Mouse (Mus musculus): Measurements from ENCODE around the gene Mex3a. TPM values are rescaled to one million over a fixed set of nuclear protein-coding genes. Genes with fewer than 3 reads are reported as not detected.

Mex3a gene
- polyA plus RNA-seq, 1 experiment from 2014 or later: 42.6 TPM

DNA sequence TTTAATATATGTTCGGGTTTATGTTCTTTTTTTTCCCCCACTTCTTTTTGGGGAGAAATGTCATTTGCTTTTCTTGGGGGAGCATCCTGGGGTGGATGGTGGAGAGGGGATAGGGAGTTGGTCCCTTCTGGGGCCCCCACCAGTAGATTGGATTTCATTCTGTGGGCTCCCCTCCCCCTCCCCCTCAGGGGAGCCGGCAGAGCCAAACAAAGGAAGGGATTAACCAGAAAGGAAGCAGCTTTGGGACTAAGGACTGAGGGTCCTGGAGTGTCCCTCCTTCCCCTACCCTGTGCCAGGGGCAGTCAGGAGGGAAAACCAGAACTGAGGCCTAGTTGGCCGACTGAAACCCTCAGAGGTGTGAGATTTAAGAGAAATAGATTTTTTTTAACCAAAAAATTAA lies 7.2 kb downstream of the Mex3a start:
- POLR2A ChIA-PET: interaction anchor here (1.8 kb wide), 1 partner anchor 8 kb away, joined by 6 read pairs; the partner anchor contains the start of gene Mex3a
- CTCF ChIA-PET: interaction anchor here (1.0 to 1.3 kb wide), 3 partner anchors 15 to 68 kb away, joined by 3 to 4 read pairs (median 4); no protein-coding TSS in a partner anchor
- no peak for ATAC-seq

GRCm38 (mm10) chr3:88540085-88540484 lies 7.9 kb downstream of the Mex3a start:
- ATAC-seq (no peak), DNase-seq (ENCODE audit: low read depth, low spot score) (no peak)
- no peak for TF ChIP-seq CTCF (IDR thresholded peaks at IDR 0.05)
- CTCF ChIA-PET: interaction anchor here (1.0 to 1.3 kb wide), 3 partner anchors 14 to 67 kb away, joined by 3 to 4 read pairs (median 4); no protein-coding TSS in a partner anchor
- POLR2A ChIA-PET: interaction anchor here (0.9 to 1.8 kb wide), 2 partner anchors 9 to 66 kb away, joined by 3 to 6 read pairs; partner anchors contain the start of gene Mex3a
- no peaks in the 10 kb centered on the region for H3K27me3 ChIP-seq
- in situ Hi-C loops (cut with MboI; ENCODE audit: low pct_unique_long_range_greater_than_20kb): loop anchor here (10.0 kb wide), 1 partner anchor 65 kb away; the partner anchor contains the start of gene Arhgef2

More for the DNA sequence above, 7.2 kb downstream of the Mex3a start:
- in situ Hi-C loops (cut with MboI; ENCODE audit: low pct_unique_long_range_greater_than_20kb): no loop called here
- H3K27me3 ChIP-seq: no peaks in the 10 kb centered on the region
- no peak for TF ChIP-seq CTCF (IDR thresholded peaks at IDR 0.05)
- no peak for DNase-seq (ENCODE audit: low read depth, low spot score)

DNA sequence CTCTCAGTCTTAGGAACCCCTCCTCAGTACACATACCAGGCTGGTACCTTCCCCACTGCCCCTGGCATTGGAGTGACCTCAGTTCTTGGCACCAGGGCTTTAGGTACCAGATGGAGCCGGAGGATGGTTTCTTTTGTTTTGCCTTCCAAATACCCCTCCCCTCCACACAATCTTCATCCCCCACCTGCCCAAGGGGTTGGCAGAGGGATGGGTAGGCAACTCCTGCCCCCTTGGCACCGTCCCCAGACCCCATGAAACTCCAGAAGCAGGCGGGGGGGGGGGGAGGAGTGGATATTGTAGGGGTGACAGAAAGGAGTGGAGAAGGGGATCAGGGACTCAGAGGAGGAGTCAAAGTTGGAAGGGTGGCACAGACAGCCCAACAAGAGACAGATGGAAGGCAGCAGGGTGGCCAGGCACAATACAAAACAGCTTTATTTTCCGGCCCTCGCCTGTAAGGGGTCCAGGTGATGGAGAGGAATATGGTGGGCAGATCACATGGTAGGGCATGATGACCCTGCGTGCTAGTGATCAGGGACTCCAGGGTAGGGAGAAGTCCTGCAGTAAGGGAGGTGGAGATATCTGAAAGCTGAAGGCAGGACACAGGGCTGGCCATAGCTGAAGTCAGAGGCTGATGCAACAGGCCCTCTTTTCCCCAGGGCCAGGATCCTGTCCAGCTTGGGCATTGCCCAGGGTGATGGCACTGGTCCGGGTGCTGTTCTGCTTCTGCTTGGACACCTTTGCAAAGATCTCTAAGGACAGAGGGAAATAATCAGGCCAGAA lies 9.6 kb downstream of the Mex3a start:
- H3K27me3 ChIP-seq: no peaks in the 10 kb centered on the region
- no peak for TF ChIP-seq CTCF (IDR thresholded peaks at IDR 0.05)
- POLR2A ChIA-PET: interaction anchor here (1.2 kb wide), 1 partner anchor 8 kb away, joined by 4 read pairs; no protein-coding TSS in a partner anchor
- DNase-seq (ENCODE audit: low read depth, low spot score) (no peak), ATAC-seq (no peak)
- in situ Hi-C loops (cut with MboI; ENCODE audit: low pct_unique_long_range_greater_than_20kb): loop anchor here (10.0 kb wide), 1 partner anchor 63 kb away; the partner anchor contains the start of gene Arhgef2
- CTCF ChIA-PET: interaction anchor here (1.0 to 1.4 kb wide), 2 partner anchors 12 to 51 kb away, joined by 3 to 4 read pairs; no protein-coding TSS in a partner anchor

- in situ Hi-C loops (cut with MboI; ENCODE audit: low pct_unique_long_range_greater_than_20kb): loop anchor here (10.0 kb wide), 1 partner anchor 62 kb away; the partner anchor contains the start of gene Arhgef2
- no peak for TF ChIP-seq CTCF (IDR thresholded peaks at IDR 0.05)
- DNase-seq (ENCODE audit: low read depth, low spot score) (no peak), ATAC-seq (no peak)
- ChIA-PET POLR2A (interaction anchor here (1.1 to 1.2 kb wide), 3 partner anchors 9 to 11 kb away, joined by 3 to 4 read pairs (median 3); partner anchors contain the start of genes Lamtor2 and Mex3a), CTCF (interaction anchor here (1.0 to 1.6 kb wide), 4 partner anchors 12 to 61 kb away, joined by 3 to 5 read pairs (median 4); no protein-coding TSS in a partner anchor)
- no peaks in the 10 kb centered on the region for H3K27me3 ChIP-seq
Measured at GRCm38 (mm10) chr3:88542486-88542885, 10.3 kb downstream of the Mex3a start.

DNA sequence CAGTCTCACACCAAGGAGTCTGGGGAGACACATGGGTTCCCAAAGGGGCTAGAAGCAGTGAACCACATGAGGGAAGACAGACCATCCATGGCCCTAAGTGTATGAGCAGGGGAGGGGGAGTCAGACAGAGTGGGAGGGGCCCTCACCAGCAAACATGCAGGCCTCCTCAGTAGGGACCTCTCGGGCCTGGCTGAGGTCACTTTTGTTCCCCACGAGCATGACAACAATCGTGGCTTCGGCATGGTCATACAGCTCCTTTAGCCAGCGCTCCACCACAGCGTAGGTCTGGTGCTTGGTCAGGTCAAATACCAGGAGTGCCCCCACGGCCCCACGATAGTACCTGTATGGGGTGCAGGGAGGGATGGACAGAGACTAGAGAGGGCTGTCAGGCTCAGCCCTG lies 11.0 kb downstream of the Mex3a start:
- no peaks in the 10 kb centered on the region for H3K27me3 ChIP-seq
- TF ChIP-seq CTCF (IDR thresholded peaks at IDR 0.05): no peak
- DNase-seq (ENCODE audit: low read depth, low spot score) (no peak), ATAC-seq (no peak)
- in situ Hi-C loops (cut with MboI; ENCODE audit: low pct_unique_long_range_greater_than_20kb): loop anchor here (10.0 kb wide), 1 partner anchor 62 kb away; the partner anchor contains the start of gene Arhgef2
- ChIA-PET POLR2A (interaction anchor here (1.1 to 2.1 kb wide), 3 partner anchors 9 to 11 kb away, joined by 3 to 7 read pairs (median 3); partner anchors contain the start of genes Lamtor2 and Mex3a), CTCF (interaction anchor here (1.0 to 2.7 kb wide), 3 partner anchors 8 to 60 kb away, joined by 4 to 16 read pairs (median 5); no protein-coding TSS in a partner anchor)

DNA sequence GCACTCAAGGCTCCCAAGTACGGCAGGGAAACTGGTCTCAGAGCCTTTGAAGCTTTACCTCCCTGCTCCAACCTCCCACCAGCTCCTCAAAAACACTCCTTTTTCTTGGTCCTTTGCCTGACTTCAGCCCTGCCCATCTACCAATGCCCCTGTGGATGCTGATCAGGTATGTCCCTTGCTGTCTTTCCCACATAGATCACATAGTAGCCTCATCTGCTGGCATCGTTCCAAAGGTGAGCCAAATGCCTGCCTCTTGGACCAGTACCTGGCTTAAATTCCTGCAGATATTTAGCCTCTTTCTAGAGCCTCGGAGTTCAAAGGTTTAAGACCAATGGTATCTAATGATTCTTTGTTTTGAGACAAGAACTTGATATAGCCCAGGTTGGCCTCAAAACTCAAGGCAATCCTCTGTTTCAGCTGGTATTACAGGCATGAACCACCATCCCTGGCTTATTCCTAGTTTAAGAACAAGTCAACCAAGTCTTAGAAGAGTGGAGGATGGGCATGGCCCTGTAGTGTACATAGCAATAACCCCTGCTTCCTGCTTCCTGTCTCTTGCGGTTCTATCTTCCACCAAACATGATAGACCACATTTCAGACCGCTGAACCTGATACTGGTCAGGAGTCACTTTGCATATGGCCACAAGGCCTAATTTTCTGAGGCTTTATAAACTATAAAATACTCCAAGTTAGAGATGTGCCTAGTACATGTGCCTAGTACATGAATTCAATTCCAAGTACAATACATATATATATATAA lies 11.6 kb downstream of the Mex3a start:
- TF ChIP-seq CTCF (IDR thresholded peaks at IDR 0.05): no peak
- in situ Hi-C loops (cut with MboI; ENCODE audit: low pct_unique_long_range_greater_than_20kb): loop anchor here (10.0 kb wide), 1 partner anchor 61 kb away; the partner anchor contains the start of gene Arhgef2
- ChIA-PET POLR2A (interaction anchor here (1.1 to 2.1 kb wide), 3 partner anchors 9 to 12 kb away, joined by 3 to 7 read pairs (median 3); partner anchors contain the start of genes Lamtor2 and Mex3a), CTCF (interaction anchor here (0.7 to 2.7 kb wide), 17 partner anchors 9 to 111 kb away, joined by 3 to 19 read pairs (median 5); partner anchors contain the start of gene Arhgef2)
- no peak for DNase-seq (ENCODE audit: low read depth, low spot score)
- ATAC-seq: no peak
- H3K27me3 ChIP-seq: no peaks in the 10 kb centered on the region

DNA sequence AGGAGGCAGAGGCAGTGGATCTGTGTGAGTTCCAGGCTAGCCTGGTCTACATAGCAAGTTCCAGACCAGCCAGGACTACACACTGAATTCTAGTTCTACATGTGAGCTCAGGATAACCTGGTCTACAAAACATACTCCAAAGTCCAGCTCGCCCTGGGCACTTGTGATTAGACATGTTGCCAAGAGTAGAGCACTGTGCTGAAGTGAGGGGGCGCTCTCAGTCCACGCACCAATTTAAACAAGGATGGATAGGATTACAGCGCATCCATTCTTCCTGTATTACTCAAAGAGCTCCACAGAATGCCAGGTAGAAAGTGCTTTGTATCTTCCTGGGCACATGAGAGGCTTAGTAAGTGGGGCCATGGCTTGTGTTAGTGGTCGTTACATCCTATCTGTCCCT lies 12.3 kb downstream of the Mex3a start:
- DNase-seq (ENCODE audit: low read depth, low spot score): no peak
- H3K27me3 ChIP-seq: no peaks in the 10 kb centered on the region
- POLR2A ChIA-PET: interaction anchor here (0.5 to 2.1 kb wide), 2 partner anchors 11 to 135 kb away, joined by 3 to 7 read pairs; partner anchors contain the start of gene Pmf1
- CTCF ChIA-PET: interaction anchor here (0.7 to 2.7 kb wide), 16 partner anchors 10 to 111 kb away, joined by 3 to 19 read pairs (median 6); partner anchors contain the start of gene Arhgef2
- peak; percentile 52 for ATAC-seq
- TF ChIP-seq CTCF (IDR thresholded peaks at IDR 0.05): no peak
- in situ Hi-C loops (cut with MboI; ENCODE audit: low pct_unique_long_range_greater_than_20kb): loop anchor here (10.0 kb wide), 1 partner anchor 60 kb away; the partner anchor contains the start of gene Arhgef2

DNA sequence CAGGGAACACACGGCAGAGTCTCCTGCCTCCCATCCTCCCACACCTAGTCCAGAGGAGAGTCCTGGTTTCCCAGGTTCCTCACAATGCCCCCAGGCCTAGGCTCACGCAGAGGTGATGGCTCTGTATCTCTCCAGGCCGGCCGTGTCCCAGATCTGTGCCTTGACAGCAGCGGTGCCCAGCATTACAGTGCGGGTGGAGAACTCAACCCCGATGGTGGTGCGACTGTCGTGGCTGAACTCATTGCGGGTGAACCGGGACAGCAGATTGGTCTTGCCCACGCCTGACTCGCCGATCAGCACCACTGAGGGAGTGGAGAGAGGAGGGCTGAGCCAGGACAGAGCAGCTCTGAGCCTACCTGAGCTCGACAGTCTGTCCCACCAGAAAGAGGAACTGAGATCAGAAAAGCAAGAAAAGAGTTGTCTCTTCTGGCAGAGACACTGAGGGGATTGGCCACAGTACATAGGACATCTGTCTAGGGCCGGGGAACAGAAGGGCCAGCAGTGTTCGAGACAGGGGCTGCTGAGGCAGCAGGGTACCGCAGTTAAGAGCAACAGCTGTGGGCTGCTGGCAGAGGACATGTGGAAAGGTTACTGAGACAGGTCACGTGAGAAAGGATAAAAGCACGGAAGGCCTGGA lies 12.9 kb downstream of the Mex3a start:
- ATAC-seq (no peak), DNase-seq (ENCODE audit: low read depth, low spot score) (no peak)
- in situ Hi-C loops (cut with MboI; ENCODE audit: low pct_unique_long_range_greater_than_20kb): loop anchor here (10.0 kb wide), 1 partner anchor 60 kb away; the partner anchor contains the start of gene Arhgef2
- POLR2A ChIA-PET: interaction anchor here (0.5 to 2.1 kb wide), 2 partner anchors 12 to 135 kb away, joined by 3 to 7 read pairs; partner anchors contain the start of gene Pmf1
- TF ChIP-seq CTCF (IDR thresholded peaks at IDR 0.05): no peak
- CTCF ChIA-PET: interaction anchor here (1.1 to 2.7 kb wide), 14 partner anchors 10 to 87 kb away, joined by 3 to 19 read pairs (median 6); partner anchors contain the start of gene Arhgef2
- no peaks in the 10 kb centered on the region for H3K27me3 ChIP-seq
